Mouse (Mus musculus): ENCODE results near the gene Taok1. TPM values are rescaled to one million over a fixed set of nuclear protein-coding genes. Genes with fewer than 3 reads are reported as not detected.

Gene Taok1
- polyA plus RNA-seq, 1 experiment = 5.8 TPM

DNA sequence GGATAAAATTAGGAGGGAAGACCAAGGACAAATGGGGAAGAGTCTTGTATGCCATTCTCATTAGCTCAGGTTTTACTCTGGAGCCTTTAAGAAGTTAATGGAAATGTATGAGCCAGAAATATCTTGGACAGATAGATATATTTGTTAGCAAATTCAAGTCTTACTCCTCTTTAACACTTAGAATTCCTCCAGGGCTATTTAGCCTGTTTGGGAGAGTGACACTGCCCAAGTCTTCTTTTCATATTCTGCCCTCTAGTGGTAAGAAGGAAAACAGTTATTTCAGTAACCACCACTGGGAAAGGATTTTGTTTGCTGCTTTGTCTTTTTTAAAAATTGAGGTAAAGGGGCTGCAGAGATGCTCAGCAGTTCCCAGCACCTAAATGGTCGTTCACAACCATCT is 21.9 kb upstream of the Taok1 start:
- no peak overlapping the region for H3K4me3 ChIP-seq (ENCODE audit: control insufficient read depth, low read depth, low read length)
- no peaks in the 10 kb centered on the region for H3K27me3 ChIP-seq (ENCODE audit: control insufficient read depth, insufficient read depth, low read length)
- H3K4me1 ChIP-seq (ENCODE audit: control insufficient read depth, insufficient read depth, low read length) = peaks cover 14% of the 10 kb centered on the region
- no peak overlapping the region for H3K27ac ChIP-seq (ENCODE audit: control insufficient read depth, insufficient read depth, low read depth, low read length)
- H3K36me3 ChIP-seq (ENCODE audit: control insufficient read depth, insufficient read depth, low read length) = no peaks in the 10 kb centered on the region
- TF ChIP-seq POLR2A (IDR thresholded peaks at IDR 0.05; ENCODE audit: control insufficient read depth, low read depth, low read length) = no peak
- TF ChIP-seq CTCF (IDR thresholded peaks at IDR 0.05; ENCODE audit: control insufficient read depth, insufficient read depth, insufficient replicate concordance, low read depth, low read length) = no peak

- H3K4me3 ChIP-seq (ENCODE audit: control insufficient read depth, low read depth, low read length) = no peak overlapping the region
- H3K27me3 ChIP-seq (ENCODE audit: control insufficient read depth, insufficient read depth, low read length) = no peaks in the 10 kb centered on the region
- H3K27ac ChIP-seq (ENCODE audit: control insufficient read depth, insufficient read depth, low read depth, low read length) = no peak overlapping the region
- peaks cover 17% of the 10 kb centered on the region for H3K4me1 ChIP-seq (ENCODE audit: control insufficient read depth, insufficient read depth, low read length)
- H3K36me3 ChIP-seq (ENCODE audit: control insufficient read depth, insufficient read depth, low read length) = no peaks in the 10 kb centered on the region
- no peak for TF ChIP-seq CTCF (IDR thresholded peaks at IDR 0.05; ENCODE audit: control insufficient read depth, insufficient read depth, insufficient replicate concordance, low read depth, low read length)
- no peak for TF ChIP-seq POLR2A (IDR thresholded peaks at IDR 0.05; ENCODE audit: control insufficient read depth, low read depth, low read length)
These were observed 19.3 kb upstream of the Taok1 start for GRCm38 (mm10) chr11:77626596-77627535.

- Histone ChIP-seq H3K36me3 (ENCODE audit: control insufficient read depth, insufficient read depth, low read length) (no peaks in the 10 kb centered on the region), H3K27me3 (ENCODE audit: control insufficient read depth, insufficient read depth, low read length) (no peaks in the 10 kb centered on the region), H3K27ac (ENCODE audit: control insufficient read depth, insufficient read depth, low read depth, low read length) (no peak overlapping the region), H3K4me1 (ENCODE audit: control insufficient read depth, insufficient read depth, low read length) (peaks cover 17% of the 10 kb centered on the region), H3K4me3 (ENCODE audit: control insufficient read depth, low read depth, low read length) (peak overlapping the region; percentile 82)
- no peak for TF ChIP-seq CTCF (IDR thresholded peaks at IDR 0.05; ENCODE audit: control insufficient read depth, insufficient read depth, insufficient replicate concordance, low read depth, low read length)
- no peak for TF ChIP-seq POLR2A (IDR thresholded peaks at IDR 0.05; ENCODE audit: control insufficient read depth, low read depth, low read length)
These were observed 17.6 kb upstream of the Taok1 start for GRCm38 (mm10) chr11:77625061-77625855.

GRCm38 (mm10) chr11:77624441-77625060 is 16.9 kb upstream of the Taok1 start:
- Histone ChIP-seq H3K4me3 (ENCODE audit: control insufficient read depth, low read depth, low read length) (peak overlapping the region; percentile 82), H3K27ac (ENCODE audit: control insufficient read depth, insufficient read depth, low read depth, low read length) (no peak overlapping the region), H3K36me3 (ENCODE audit: control insufficient read depth, insufficient read depth, low read length) (no peaks in the 10 kb centered on the region), H3K27me3 (ENCODE audit: control insufficient read depth, insufficient read depth, low read length) (no peaks in the 10 kb centered on the region), H3K4me1 (ENCODE audit: control insufficient read depth, insufficient read depth, low read length) (peaks cover 16% of the 10 kb centered on the region)
- TF ChIP-seq CTCF (IDR thresholded peaks at IDR 0.05; ENCODE audit: control insufficient read depth, insufficient read depth, insufficient replicate concordance, low read depth, low read length) (no peak), POLR2A (IDR thresholded peaks at IDR 0.05; ENCODE audit: control insufficient read depth, low read depth, low read length) (no peak)

- TF ChIP-seq CTCF (IDR thresholded peaks at IDR 0.05; ENCODE audit: control insufficient read depth, insufficient read depth, insufficient replicate concordance, low read depth, low read length) (no peak), POLR2A (IDR thresholded peaks at IDR 0.05; ENCODE audit: control insufficient read depth, low read depth, low read length) (no peak)
- H3K27me3 ChIP-seq (ENCODE audit: control insufficient read depth, insufficient read depth, low read length) = no peaks in the 10 kb centered on the region
- no peaks in the 10 kb centered on the region for H3K36me3 ChIP-seq (ENCODE audit: control insufficient read depth, insufficient read depth, low read length)
- peaks cover 13% of the 10 kb centered on the region for H3K4me1 ChIP-seq (ENCODE audit: control insufficient read depth, insufficient read depth, low read length)
- no peak overlapping the region for H3K27ac ChIP-seq (ENCODE audit: control insufficient read depth, insufficient read depth, low read depth, low read length)
- peak overlapping the region; percentile 82 for H3K4me3 ChIP-seq (ENCODE audit: control insufficient read depth, low read depth, low read length)
These were observed 16.4 kb upstream of the Taok1 start for GRCm38 (mm10) chr11:77624002-77624401.

DNA sequence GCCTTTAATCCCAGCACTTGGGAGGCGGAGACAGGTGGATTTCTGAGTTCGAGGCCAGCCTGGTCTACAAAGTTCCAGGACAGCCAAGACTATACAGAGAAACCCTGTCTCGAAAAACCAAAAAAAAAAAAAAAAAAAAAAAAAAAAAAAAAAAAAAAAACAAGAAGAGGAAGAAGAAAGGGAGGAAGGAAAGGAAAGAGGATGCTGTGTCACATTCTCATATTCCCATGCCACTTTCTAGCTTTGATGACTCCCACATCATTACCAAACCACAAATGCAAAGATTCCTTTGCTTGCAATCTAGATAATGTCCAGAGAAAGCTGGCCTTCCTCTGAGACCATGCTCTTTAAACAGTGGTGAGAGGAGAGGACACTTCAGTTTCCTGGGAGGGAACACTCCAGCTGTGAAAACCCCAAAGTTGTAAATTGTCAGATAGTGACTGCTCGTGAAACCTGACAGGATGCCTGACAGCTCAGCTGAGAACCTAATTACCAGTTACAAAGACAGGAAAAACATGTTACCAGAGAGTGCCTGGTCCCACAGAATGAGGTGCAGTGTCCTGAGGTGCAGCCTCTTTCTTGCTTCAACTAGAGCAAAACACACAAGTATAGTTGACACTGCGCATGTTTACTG is 14.4 kb upstream of the Taok1 start:
- no peak overlapping the region for H3K4me3 ChIP-seq (ENCODE audit: control insufficient read depth, low read depth, low read length)
- H3K27me3 ChIP-seq (ENCODE audit: control insufficient read depth, insufficient read depth, low read length) = no peaks in the 10 kb centered on the region
- no peak overlapping the region for H3K27ac ChIP-seq (ENCODE audit: control insufficient read depth, insufficient read depth, low read depth, low read length)
- H3K36me3 ChIP-seq (ENCODE audit: control insufficient read depth, insufficient read depth, low read length) = no peaks in the 10 kb centered on the region
- no peak for TF ChIP-seq CTCF (IDR thresholded peaks at IDR 0.05; ENCODE audit: control insufficient read depth, insufficient read depth, insufficient replicate concordance, low read depth, low read length)
- TF ChIP-seq POLR2A (IDR thresholded peaks at IDR 0.05; ENCODE audit: control insufficient read depth, low read depth, low read length) = no peak
- H3K4me1 ChIP-seq (ENCODE audit: control insufficient read depth, insufficient read depth, low read length) = peaks cover 13% of the 10 kb centered on the region

Measured in testis, adult 2 months (tissue).